Mouse (Mus musculus) myocyte (in vitro differentiated cells): ENCODE measurements at regions not wholly inside any gene's neighbourhood (a gene's known extent, or its start where the extent isn't known, plus 50 kb on each side); places are given as distances from the start of the nearest gene placed in this dataset.

ENCODE experiments used
- H3K27me3 ChIP-seq: one replicate; pipeline ENCODE4 v1.6.1; 2011; ENCODE audit not compliant: control insufficient read depth, insufficient read depth, insufficient read length
- H3K36me3 ChIP-seq: one replicate; pipeline ENCODE4 v1.6.1; 2011; ENCODE audit not compliant: control insufficient read depth, insufficient read depth
- H3K4me2 ChIP-seq: one replicate; pipeline ENCODE4 v1.6.1; 2011; ENCODE audit warnings: low read depth, control low read depth
- H3K4me3 ChIP-seq: one replicate; pipeline ENCODE4 v1.5.1; 2011; ENCODE audit warnings: mild to moderate bottlenecking, control low read depth, moderate library complexity
- H3K79me2 ChIP-seq: one replicate; pipeline ENCODE4 v1.6.1; 2011; ENCODE audit not compliant: control insufficient read depth, insufficient read depth
- H3ac ChIP-seq: one replicate; pipeline ENCODE4 v1.6.1; 2011; ENCODE audit not compliant: control insufficient read depth, insufficient read length
- CEBPB ChIP-seq: IDR thresholded peaks from 2 replicates; pipeline ENCODE4 v1.6.1; 2011; ENCODE audit warnings: mild to moderate bottlenecking, moderate library complexity; ENCODE audit not compliant: poor library complexity, insufficient read depth, severe bottlenecking
- E2F4 ChIP-seq: IDR thresholded peaks from one replicate; pipeline ENCODE4 v1.6.1; 2011; ENCODE audit warnings: mild to moderate bottlenecking, control low read depth, moderate library complexity; ENCODE audit not compliant: insufficient read depth
- MAX ChIP-seq: IDR thresholded peaks from one replicate; pipeline ENCODE4 v1.6.1; 2011; ENCODE audit warnings: low read depth, mild to moderate bottlenecking, control low read depth
- MYOD1 ChIP-seq, 3 experiments: IDR thresholded peaks; one replicate each; pipeline ENCODE4 v1.6.1; 2011; ENCODE audit warnings: control low read depth in 2 of 3, low read depth in 2 of 3, mild to moderate bottlenecking in 2 of 3, moderate library complexity in 1 of 3; ENCODE audit not compliant: insufficient read length in 2 of 3, control insufficient read depth in 1 of 3
- MYOG ChIP-seq, 3 experiments: IDR thresholded peaks; one replicate each; pipeline ENCODE4 v1.6.1; 2011; ENCODE audit warnings: control low read depth in 2 of 3, low read depth in 2 of 3, mild to moderate bottlenecking in 2 of 3; ENCODE audit not compliant: insufficient read length in 2 of 3, control insufficient read depth in 1 of 3, insufficient read depth in 1 of 3
- POLR2A ChIP-seq: IDR thresholded peaks from one replicate; pipeline ENCODE4 v1.6.1; 2011; ENCODE audit warnings: low read depth, mild to moderate bottlenecking, control low read depth, moderate library complexity; ENCODE audit not compliant: insufficient read length
- POLR2AphosphoS2 ChIP-seq: IDR thresholded peaks from one replicate; pipeline ENCODE4 v1.6.1; 2011; ENCODE audit warnings: low read depth, control low read depth; ENCODE audit not compliant: insufficient read length
- REST ChIP-seq: IDR thresholded peaks from one replicate; pipeline ENCODE4 v1.6.1; 2011; ENCODE audit warnings: mild to moderate bottlenecking, control low read depth, moderate library complexity; ENCODE audit not compliant: insufficient read depth, insufficient read length
- SRF ChIP-seq: IDR thresholded peaks from one replicate; pipeline ENCODE4 v1.6.1; 2011; ENCODE audit warnings: low read depth; ENCODE audit not compliant: control insufficient read depth, insufficient read length
- TCF12 ChIP-seq: IDR thresholded peaks from one replicate; pipeline ENCODE4 v1.6.1; 2011; ENCODE audit warnings: mild to moderate bottlenecking, control low read depth; ENCODE audit not compliant: poor library complexity, insufficient read depth, severe bottlenecking
- TCF3 ChIP-seq: IDR thresholded peaks from one replicate; pipeline ENCODE4 v1.6.1; 2011; ENCODE audit warnings: low read depth, control low read depth; ENCODE audit not compliant: insufficient read length
- USF1 ChIP-seq: IDR thresholded peaks from one replicate; pipeline ENCODE4 v1.6.1; 2011; ENCODE audit warnings: low read depth, mild to moderate bottlenecking, control low read depth, moderate library complexity

- Histone ChIP-seq H3K36me3 (no peaks in the 10 kb centered on the region), H3ac (no peak overlapping the region), H3K79me2 (no peaks in the 10 kb centered on the region), H3K4me2 (no peak overlapping the region), H3K27me3 (no peaks in the 10 kb centered on the region), H3K4me3 (no peak overlapping the region)
- TF ChIP-seq E2F4 (no peak), REST (no peak), TCF12 (no peak), USF1 (no peak), CEBPB (no peak), MYOG (IDR thresholded peaks at IDR 0.05; ENCODE audit: control insufficient read depth in 1 of 3, insufficient read depth in 1 of 3, insufficient read length in 2 of 3, low read depth in 2 of 3) (no peak), MYOD1 (IDR thresholded peaks at IDR 0.05; ENCODE audit: control insufficient read depth in 1 of 3, insufficient read length in 2 of 3, low read depth in 2 of 3) (no peak), MAX (no peak), POLR2AphosphoS2 (no peak), TCF3 (no peak), SRF (no peak), POLR2A (no peak)
These were observed 99.9 kb upstream of the Mark1 start for GRCm38 (mm10) chr1:185098975-185099958.

- Histone ChIP-seq H3K4me2 (no peak overlapping the region), H3K4me3 (no peak overlapping the region), H3K79me2 (no peaks in the 10 kb centered on the region), H3K27me3 (no peaks in the 10 kb centered on the region), H3ac (no peak overlapping the region), H3K36me3 (no peaks in the 10 kb centered on the region)
- TF ChIP-seq MYOD1 (IDR thresholded peaks at IDR 0.05; ENCODE audit: control insufficient read depth in 1 of 3, insufficient read length in 2 of 3, low read depth in 2 of 3) (no peak), SRF (no peak), E2F4 (no peak), TCF12 (no peak), MAX (no peak), REST (no peak), USF1 (no peak), CEBPB (no peak), TCF3 (no peak), POLR2A (no peak), MYOG (IDR thresholded peaks at IDR 0.05; ENCODE audit: control insufficient read depth in 1 of 3, insufficient read depth in 1 of 3, insufficient read length in 2 of 3, low read depth in 2 of 3) (no peak), POLR2AphosphoS2 (no peak)
These were observed 99.0 kb upstream of the Mark1 start for GRCm38 (mm10) chr1:185098195-185098974.

- Histone ChIP-seq H3K36me3 (no peaks in the 10 kb centered on the region), H3ac (no peak overlapping the region), H3K27me3 (no peaks in the 10 kb centered on the region), H3K79me2 (no peaks in the 10 kb centered on the region), H3K4me3 (no peak overlapping the region), H3K4me2 (no peak overlapping the region)
- TF ChIP-seq SRF: no peak
- TF ChIP-seq REST: no peak
- no peak for TF ChIP-seq POLR2AphosphoS2
- TF ChIP-seq MYOG (IDR thresholded peaks at IDR 0.05; ENCODE audit: control insufficient read depth in 1 of 3, insufficient read depth in 1 of 3, insufficient read length in 2 of 3, low read depth in 2 of 3): no peak
These were observed 97.4 kb upstream of the Mark1 start for GRCm38 (mm10) chr1:185096741-185097140.

GRCm38 (mm10) chr1:185092757-185093156 is 93.4 kb upstream of the Mark1 start:
- Histone ChIP-seq H3ac (no peak overlapping the region), H3K79me2 (no peaks in the 10 kb centered on the region), H3K27me3 (no peaks in the 10 kb centered on the region), H3K36me3 (no peaks in the 10 kb centered on the region), H3K4me3 (no peak overlapping the region), H3K4me2 (no peak overlapping the region)
- TF ChIP-seq MAX: no peak
- TF ChIP-seq POLR2A: no peak
- TF ChIP-seq REST: no peak
- no peak for TF ChIP-seq POLR2AphosphoS2
